Comparison of ENCODE assay signal across 7 mouse cellular contexts in the genomic region with DNA sequence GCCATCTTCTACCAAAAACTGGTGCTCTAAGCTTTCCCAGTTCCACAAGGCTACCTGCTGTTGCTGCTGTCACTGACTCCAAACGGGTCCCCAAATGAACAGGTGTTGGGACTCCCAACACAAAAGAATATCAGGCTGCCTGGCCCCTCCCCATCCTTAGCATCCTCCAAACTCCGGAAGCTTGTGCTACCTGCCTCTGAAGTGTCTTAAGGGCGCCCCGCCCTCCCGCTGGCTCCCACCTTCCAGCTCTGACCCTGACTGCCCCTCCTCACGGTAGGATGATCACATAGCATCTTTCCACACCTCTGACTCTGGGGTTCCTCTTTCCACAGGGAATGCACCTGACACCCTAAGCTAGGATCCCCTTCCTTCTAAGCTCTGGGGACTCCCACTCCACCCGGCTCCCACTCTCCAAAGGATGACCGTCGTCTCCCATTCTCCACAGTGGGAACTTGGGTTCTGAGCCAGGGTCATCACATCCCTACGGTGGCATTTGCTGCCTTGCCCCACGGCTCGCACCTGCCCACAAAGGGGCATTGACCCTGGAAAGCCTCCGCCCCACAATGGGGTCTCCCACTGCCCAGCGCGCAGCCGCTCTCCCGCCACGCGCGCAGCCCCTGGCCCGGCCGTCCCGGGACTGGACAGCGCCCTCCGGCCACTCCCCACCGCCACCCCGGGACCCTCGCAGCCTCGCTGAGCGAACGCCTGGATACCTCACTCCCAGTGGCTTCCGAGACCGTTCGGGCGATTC. TPM values are rescaled to one million over a fixed set of nuclear protein-coding genes. Genes with fewer than 3 reads are reported as not detected.
DNase-seq lines count a peak whose midpoint lies in the region; ATAC-seq and TF ChIP-seq lines count a peak whose summit lies in the region.

No protein-coding gene starts in this region.

- peak; percentile 25 for DNase-seq in lung, postnatal 0 days (ENCODE audit: low spot score)
- no peak for DNase-seq in lung, postnatal 4 days
- no peak for DNase-seq in embryonic facial prominence, embryonic 11.5 days (ENCODE audit: low spot score)
- DNase-seq in retina, postnatal 1 day = no peak
- no peak for DNase-seq in natural killer cell, adult 2 months (ENCODE audit: low spot score in 2 of 2)

- peaks cover 16% of the 10 kb centered on the region; the same call in 1 of the 2 replicates for H3K36me3 ChIP-seq in lung, postnatal 0 days (ENCODE audit: insufficient read depth, low read length)
- H3K36me3 ChIP-seq in embryonic facial prominence, embryonic 11.5 days (replicated peaks; ENCODE audit: control insufficient read depth, insufficient read depth, low read depth, low read length) = peaks cover 16% of the 10 kb centered on the region
- peaks cover 12% of the 10 kb centered on the region for H3K36me3 ChIP-seq in myocyte (ENCODE audit: control insufficient read depth, insufficient read depth)

- peaks cover 14% of the 10 kb centered on the region for H3K79me2 ChIP-seq in myocyte (ENCODE audit: control insufficient read depth, insufficient read depth)

- peak overlapping the region; percentile 92 for H3K4me3 ChIP-seq in lung, postnatal 0 days (ENCODE audit: low read depth, low read length)
- H3K4me3 ChIP-seq in embryonic facial prominence, embryonic 11.5 days (ENCODE audit: low read depth, low read length) = peak overlapping the region; percentile 93
- H3K4me3 ChIP-seq in myocyte = peak overlapping the region; percentile 81

- H3K4me1 ChIP-seq in lung, postnatal 0 days (ENCODE audit: insufficient read depth, low read depth, low read length) = peaks cover 4% of the 10 kb centered on the region; the same call in 1 of the 2 replicates
- H3K4me1 ChIP-seq in embryonic facial prominence, embryonic 11.5 days (ENCODE audit: control insufficient read depth, insufficient read depth, low read length) = no peaks in the 10 kb centered on the region; the same call in 1 of the 2 replicates

- TF ChIP-seq EP300 in lung, postnatal 0 days (IDR thresholded peaks at IDR 0.05) = no peak

- ATAC-seq in lung, postnatal 0 days = peak; percentile 24
- peak; percentile 3; the same call in 1 of the 2 replicates for ATAC-seq in embryonic facial prominence, embryonic 11.5 days (replicated peaks; ENCODE audit: insufficient number of reproducible peaks, low FRiP score, low TSS enrichment, low read depth)
- peak; percentile 49 for ATAC-seq in inflammation-experienced regulatory T-cells, adult 6 months

- H3K27ac ChIP-seq in lung, postnatal 0 days (ENCODE audit: low read length) = peak overlapping the region; percentile 54
- H3K27ac ChIP-seq in embryonic facial prominence, embryonic 11.5 days (replicated peaks; ENCODE audit: low read depth, low read length) = no peak overlapping the region

- H3K27me3 ChIP-seq in lung, postnatal 0 days (replicated peaks; ENCODE audit: insufficient read depth, low read length) = no peaks in the 10 kb centered on the region
- no peaks in the 10 kb centered on the region for H3K27me3 ChIP-seq in embryonic facial prominence, embryonic 11.5 days (ENCODE audit: control insufficient read depth, insufficient read depth, low read length)
- no peaks in the 10 kb centered on the region for H3K27me3 ChIP-seq in myocyte (ENCODE audit: control insufficient read depth, insufficient read depth, insufficient read length)

- peak overlapping the region; percentile 69 for H3K9ac ChIP-seq in lung, postnatal 0 days (replicated peaks; ENCODE audit: low read depth)
- H3K9ac ChIP-seq in embryonic facial prominence, embryonic 11.5 days (replicated peaks; ENCODE audit: low read length) = peak overlapping the region; percentile 81

- no peak for TF ChIP-seq POLR2A in myocyte (IDR thresholded peaks at IDR 0.05; ENCODE audit: insufficient read length, low read depth)

- no peaks in the 10 kb centered on the region for H3K9me3 ChIP-seq in lung, postnatal 0 days (ENCODE audit: low read length)
- H3K9me3 ChIP-seq in embryonic facial prominence, embryonic 11.5 days (replicated peaks; ENCODE audit: control insufficient read depth, low read length) = no peaks in the 10 kb centered on the region

- peak overlapping the region; percentile 95 for H3K4me2 ChIP-seq in lung, postnatal 0 days (replicated peaks; ENCODE audit: low read depth, low read length)
- H3K4me2 ChIP-seq in embryonic facial prominence, embryonic 11.5 days (ENCODE audit: low read depth, low read length) = peak overlapping the region; percentile 87
- peak overlapping the region; percentile 78 for H3K4me2 ChIP-seq in myocyte (ENCODE audit: low read depth)

- peak overlapping the region; percentile 62 for H3ac ChIP-seq in myocyte (ENCODE audit: control insufficient read depth, insufficient read length)

- no peak; the same call in 1 of the 2 replicates for TF ChIP-seq CTCF in lung, postnatal 0 days (IDR thresholded peaks at IDR 0.05)

- WGBS in lung, postnatal 0 days = under 1% methylated on average over 23 of the region's 35 CpGs
- WGBS in embryonic facial prominence, embryonic 11.5 days = under 1% methylated on average over 35 of the region's 35 CpGs

TF ChIP-seq in myocyte, 11 proteins besides CTCF, POLR2A, EP300 and RAD21:
- TF ChIP-seq MYOG (IDR thresholded peaks at IDR 0.05; ENCODE audit: control insufficient read depth in 1 of 3, insufficient read depth in 1 of 3, insufficient read length in 2 of 3, low read depth in 2 of 3) (no peak), E2F4 (IDR thresholded peaks at IDR 0.05; ENCODE audit: insufficient read depth) (no peak), MAX (IDR thresholded peaks at IDR 0.05; ENCODE audit: low read depth) (no peak), POLR2AphosphoS2 (IDR thresholded peaks at IDR 0.05; ENCODE audit: insufficient read length, low read depth) (no peak), TCF3 (IDR thresholded peaks at IDR 0.05; ENCODE audit: insufficient read length, low read depth) (no peak), REST (IDR thresholded peaks at IDR 0.05; ENCODE audit: insufficient read depth, insufficient read length) (no peak), MYOD1 (IDR thresholded peaks at IDR 0.05; ENCODE audit: control insufficient read depth in 1 of 3, insufficient read length in 2 of 3, low read depth in 2 of 3) (no peak), USF1 (IDR thresholded peaks at IDR 0.05; ENCODE audit: low read depth) (no peak), TCF12 (IDR thresholded peaks at IDR 0.05; ENCODE audit: insufficient read depth, poor library complexity, severe bottlenecking) (no peak)
TF ChIP-seq in myocyte: peak in this region for 0.

RNA-seq across cellular contexts. Expression of gene Lypla2, which starts 0.4 kb away (rescaled TPM):
- 103 and 115 TPM in 2 replicates for polyA plus RNA-seq in lung, postnatal 0 days (2015; fragmentation: Nextera tagmentation; extraction: Ambion mirVana)
- polyA plus RNA-seq in embryonic facial prominence, embryonic 11.5 days (2014; fragmentation: Nextera tagmentation; extraction: Ambion mirVana) = 99.6 and 114 TPM in 2 replicates
- polyA plus RNA-seq in inflammation-experienced regulatory T-cells, adult 6 months (2017; shearing (Covaris generic)) = 10 to 100 TPM; 61.2 to 78.8 (median 65.5) TPM
- 60.9 TPM for polyA plus RNA-seq in myocyte (2012; fragmentation: generic; extraction: Trizol)

RNA-seq across cellular contexts. Expression of gene Gale, which starts 8.5 kb away (rescaled TPM):
- polyA plus RNA-seq in lung, postnatal 0 days (2015; fragmentation: Nextera tagmentation; extraction: Ambion mirVana) = 37.0 and 40.5 TPM in 2 replicates
- 23.1 and 25.8 TPM in 2 replicates for polyA plus RNA-seq in embryonic facial prominence, embryonic 11.5 days (2014; fragmentation: Nextera tagmentation; extraction: Ambion mirVana)
- 10 to 100 TPM; 14.2 to 26.3 (median 19.0) TPM for polyA plus RNA-seq in inflammation-experienced regulatory T-cells, adult 6 months (2017; shearing (Covaris generic))
- 51.3 TPM for polyA plus RNA-seq in myocyte (2012; fragmentation: generic; extraction: Trizol)

RNA-seq across cellular contexts. Expression of gene Pithd1, which starts 15.1 kb away (rescaled TPM):
- polyA plus RNA-seq in lung, postnatal 0 days (2015; fragmentation: Nextera tagmentation; extraction: Ambion mirVana) = 35.3 and 39.6 TPM in 2 replicates
- 65.3 and 67.9 TPM in 2 replicates for polyA plus RNA-seq in embryonic facial prominence, embryonic 11.5 days (2014; fragmentation: Nextera tagmentation; extraction: Ambion mirVana)
- 10 to 100 TPM in 1 of 3 experiments, 1 to 10 TPM in 2; 8.3 to 16.7 (median 9.8) TPM for polyA plus RNA-seq in inflammation-experienced regulatory T-cells, adult 6 months (2017; shearing (Covaris generic))
- 35.2 TPM for polyA plus RNA-seq in myocyte (2012; fragmentation: generic; extraction: Trizol)

RNA-seq across cellular contexts. Expression of gene Hmgcl, which starts 25.7 kb away (rescaled TPM):
- 63.6 and 67.7 TPM in 2 replicates for polyA plus RNA-seq in lung, postnatal 0 days (2015; fragmentation: Nextera tagmentation; extraction: Ambion mirVana)
- 67.0 and 76.0 TPM in 2 replicates for polyA plus RNA-seq in embryonic facial prominence, embryonic 11.5 days (2014; fragmentation: Nextera tagmentation; extraction: Ambion mirVana)
- polyA plus RNA-seq in inflammation-experienced regulatory T-cells, adult 6 months (2017; shearing (Covaris generic)) = 10 to 100 TPM; 70.5 to 83.4 (median 77.2) TPM
- polyA plus RNA-seq in myocyte (2012; fragmentation: generic; extraction: Trizol) = 44.1 TPM

RNA-seq across cellular contexts. Expression of gene Eloa, which starts 49.6 kb away (rescaled TPM):
- 25.6 and 26.8 TPM in 2 replicates for polyA plus RNA-seq in lung, postnatal 0 days (2015; fragmentation: Nextera tagmentation; extraction: Ambion mirVana)
- polyA plus RNA-seq in embryonic facial prominence, embryonic 11.5 days (2014; fragmentation: Nextera tagmentation; extraction: Ambion mirVana) = 49.9 and 51.0 TPM in 2 replicates
- 10 to 100 TPM; 47.2 to 77.0 (median 56.2) TPM for polyA plus RNA-seq in inflammation-experienced regulatory T-cells, adult 6 months (2017; shearing (Covaris generic))
- polyA plus RNA-seq in myocyte (2012; fragmentation: generic; extraction: Trizol) = 17.2 TPM
